Mouse (Mus musculus) heart, embryonic 10.5 days (tissue): ENCODE measurements around the gene Dnase2b. TPM values are rescaled to one million over a fixed set of nuclear protein-coding genes. Genes with fewer than 3 reads are reported as not detected.
A peak's percentile ranks its signal among the peaks of the same experiment; 100 is the strongest.

Experiments used
- DNase-seq: peaks from one replicate; pipeline ENCODE4 v3.0.0-alpha.2; 2017; ENCODE audit warnings: low spot score
- H3K27ac ChIP-seq: fragments of 300-500 bp; sonication (generic); 2 replicates; pipeline ENCODE4 v1.5.1; 2016; ENCODE audit warnings: mild to moderate bottlenecking
- H3K27me3 ChIP-seq: fragments of 300-500 bp; sonication (generic); 2 replicates; pipeline ENCODE4 v1.6.1; 2016; ENCODE audit warnings: mild to moderate bottlenecking; ENCODE audit not compliant: poor library complexity, insufficient read depth, severe bottlenecking
- H3K36me3 ChIP-seq: fragments of 300-500 bp; sonication (generic); 2 replicates; pipeline ENCODE4 v1.6.1; 2016; ENCODE audit warnings: mild to moderate bottlenecking, moderate library complexity
- H3K4me1 ChIP-seq: fragments of 300-500 bp; sonication (generic); 2 replicates; pipeline ENCODE4 v1.6.1; 2016; ENCODE audit warnings: mild to moderate bottlenecking
- H3K4me3 ChIP-seq: fragments of 300-500 bp; sonication (generic); 2 replicates; pipeline ENCODE4 v1.5.1; 2016; ENCODE audit warnings: mild to moderate bottlenecking, moderate library complexity
- H3K9me3 ChIP-seq: fragments of 300-500 bp; sonication (generic); 2 replicates; pipeline ENCODE4 v1.6.1; 2016; ENCODE audit warnings: mild to moderate bottlenecking, moderate library complexity
- WGBS: fragments of 180-500 bp; shearing (Covaris S2); methylation state at CpG from one replicate; pipeline ENCODE4 v1.1.7; 2016; 5-methylcytosine and 5-hydroxymethylcytosine counted together
- polyA plus RNA-seq: library from polyadenylated mRNA; unstranded; fragments of >200 nt; fragmentation: Nextera tagmentation; extraction: Ambion mirVana; gene quantifications from 2 replicates; pipeline ENCODE4 v1.2.1, GENCODE M21; 2016

Dnase2b gene
- polyA plus RNA-seq, 1 experiment from 2014 or later, result not detected

- H3K9me3 ChIP-seq, result no peaks in the 10 kb centered on the region
- H3K27me3 ChIP-seq, result no peaks in the 10 kb centered on the region
- no peak overlapping the region for H3K27ac ChIP-seq
- H3K4me1 ChIP-seq, result no peaks in the 10 kb centered on the region
- no peak overlapping the region for H3K4me3 ChIP-seq
- no peaks in the 10 kb centered on the region for H3K36me3 ChIP-seq
- WGBS, result 77% methylated on average over 3 of the region's 3 CpGs
- no peak for DNase-seq
These were observed 35.2 kb downstream of the Dnase2b start for GRCm38 (mm10) chr3:146580039-146580729.

GRCm38 (mm10) chr3:146577591-146577990, 37.8 kb downstream of the Dnase2b start:
- 73% methylated on average over 2 of the region's 2 CpGs for WGBS
- H3K9me3 ChIP-seq, result no peaks in the 10 kb centered on the region
- H3K4me3 ChIP-seq, result no peak overlapping the region
- no peak overlapping the region for H3K27ac ChIP-seq
- H3K27me3 ChIP-seq, result no peaks in the 10 kb centered on the region
- no peaks in the 10 kb centered on the region for H3K4me1 ChIP-seq
- H3K36me3 ChIP-seq, result no peaks in the 10 kb centered on the region
- no peak for DNase-seq

DNA sequence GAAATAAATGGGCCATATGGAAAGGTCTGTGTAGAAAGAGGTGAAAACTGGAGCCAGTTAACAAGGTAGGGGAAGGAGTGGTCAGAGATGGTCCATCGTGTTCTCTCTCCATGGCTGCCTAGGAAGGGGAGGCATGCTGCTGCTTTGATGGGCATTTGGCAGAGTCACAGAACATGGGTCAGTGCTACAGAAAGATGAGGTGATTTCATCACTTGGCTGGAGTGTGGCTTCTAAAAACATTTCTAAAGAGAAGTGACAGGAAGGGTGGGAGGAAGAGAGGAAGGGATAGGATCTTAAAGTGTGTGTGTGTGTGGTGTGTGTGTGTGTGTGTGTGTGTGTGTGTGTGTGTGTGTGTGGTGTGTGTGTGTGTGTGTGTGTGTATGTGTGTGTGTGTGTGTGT, 44.1 kb downstream of the Dnase2b start:
- H3K27me3 ChIP-seq, result no peaks in the 10 kb centered on the region
- no peaks in the 10 kb centered on the region for H3K36me3 ChIP-seq
- DNase-seq, result no peak
- peaks cover 9% of the 10 kb centered on the region; the same call in 1 of the 2 replicates for H3K4me1 ChIP-seq
- no peak overlapping the region for H3K4me3 ChIP-seq
- WGBS, result 70% methylated on average over 1 of the region's 1 CpGs
- no peaks in the 10 kb centered on the region for H3K9me3 ChIP-seq
- H3K27ac ChIP-seq, result no peak overlapping the region

GRCm38 (mm10) chr3:146570939-146571338, 44.5 kb downstream of the Dnase2b start:
- DNase-seq, result no peak
- WGBS, result 88% methylated on average over 6 of the region's 6 CpGs
- H3K27me3 ChIP-seq, result no peaks in the 10 kb centered on the region
- H3K36me3 ChIP-seq, result no peaks in the 10 kb centered on the region
- H3K4me1 ChIP-seq, result peaks cover 9% of the 10 kb centered on the region; the same call in 1 of the 2 replicates
- H3K27ac ChIP-seq, result no peak overlapping the region
- H3K9me3 ChIP-seq, result no peaks in the 10 kb centered on the region
- no peak overlapping the region for H3K4me3 ChIP-seq

DNA sequence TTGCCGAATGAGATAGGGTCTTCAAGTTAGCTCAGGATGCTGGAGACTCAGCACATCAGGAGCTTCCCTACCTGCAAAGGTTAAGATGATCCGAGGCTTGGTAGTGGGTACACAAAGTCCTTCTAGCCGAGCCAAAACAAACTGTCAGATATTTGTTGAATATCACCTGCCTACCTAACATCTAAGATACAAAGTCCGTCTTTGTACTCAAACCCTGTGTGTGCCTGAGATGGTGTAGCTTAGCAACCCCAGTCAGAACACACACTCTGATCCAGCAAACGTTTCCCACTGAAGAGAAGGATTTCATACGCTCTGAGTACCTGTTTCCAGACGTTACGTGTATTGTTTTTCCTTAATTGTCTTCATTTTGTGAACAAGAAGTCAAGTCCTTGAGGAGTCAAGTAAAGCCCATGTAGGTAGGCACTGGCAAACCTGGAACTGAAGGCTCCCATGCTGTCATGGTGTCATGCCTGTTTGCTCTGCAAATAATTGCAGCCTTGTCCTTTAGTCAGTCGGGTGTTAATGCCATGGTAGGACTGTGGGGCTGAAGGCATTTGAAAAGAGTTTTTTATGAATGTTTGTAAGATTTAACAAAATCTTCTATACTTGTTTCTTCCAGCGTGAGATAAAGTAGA, 45.1 kb downstream of the Dnase2b start, which contains the start of gene Uox:
Gene Uox (plus strand): TSS at position 279 of the 635 bp plus-strand sequence.
- Histone ChIP-seq H3K4me3 (no peak within 1 kb of the TSS), H3K9me3 (no peaks in the 10 kb centered on the region), H3K27ac (no peak within 1 kb of the TSS), H3K27me3 (no peaks in the 10 kb centered on the region), H3K36me3 (no peaks in the 10 kb centered on the region), H3K4me1 (peaks cover 9% of the 10 kb centered on the region; the same call in 1 of the 2 replicates)
- DNase-seq, result no peak
- 83% methylated on average over 10 of the region's 10 CpGs for WGBS

DNA sequence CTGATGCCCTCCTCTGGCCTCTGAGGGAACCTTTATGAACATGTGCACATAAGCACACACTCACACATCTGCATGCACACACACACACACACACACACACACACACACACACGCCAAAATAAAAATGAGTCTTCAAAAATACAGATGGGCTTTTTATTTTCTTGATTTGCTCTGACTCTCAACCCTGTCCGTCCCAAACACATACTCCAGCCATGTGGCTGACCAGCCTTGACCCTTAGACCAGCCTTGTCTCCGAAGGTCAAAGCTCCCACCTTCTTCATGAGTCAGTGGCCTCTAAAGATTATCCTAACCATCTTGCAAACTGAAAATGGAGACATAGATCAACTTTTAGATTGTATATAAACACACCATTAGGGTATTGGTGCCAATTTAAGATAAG, 45.8 kb downstream of the Dnase2b start:
- Histone ChIP-seq H3K4me3 (no peak overlapping the region), H3K4me1 (peaks cover 9% of the 10 kb centered on the region; the same call in 1 of the 2 replicates), H3K36me3 (no peaks in the 10 kb centered on the region), H3K9me3 (no peaks in the 10 kb centered on the region), H3K27ac (no peak overlapping the region), H3K27me3 (no peaks in the 10 kb centered on the region)
- no peak for DNase-seq
- WGBS, result 88% methylated on average over 3 of the region's 3 CpGs

GRCm38 (mm10) chr3:146567884-146568530, 47.4 kb downstream of the Dnase2b start:
- DNase-seq, result no peak
- peaks cover 9% of the 10 kb centered on the region; the same call in 1 of the 2 replicates for H3K4me1 ChIP-seq
- H3K9me3 ChIP-seq, result no peaks in the 10 kb centered on the region
- 58% methylated on average over 9 of the region's 9 CpGs for WGBS
- H3K27ac ChIP-seq, result no peak overlapping the region
- no peaks in the 10 kb centered on the region for H3K36me3 ChIP-seq
- no peaks in the 10 kb centered on the region for H3K27me3 ChIP-seq
- H3K4me3 ChIP-seq, result no peak overlapping the region

- WGBS, result 73% methylated on average over 7 of the region's 7 CpGs
These were observed 48.0 kb downstream of the Dnase2b start for GRCm38 (mm10) chr3:146567366-146567765.

DNA sequence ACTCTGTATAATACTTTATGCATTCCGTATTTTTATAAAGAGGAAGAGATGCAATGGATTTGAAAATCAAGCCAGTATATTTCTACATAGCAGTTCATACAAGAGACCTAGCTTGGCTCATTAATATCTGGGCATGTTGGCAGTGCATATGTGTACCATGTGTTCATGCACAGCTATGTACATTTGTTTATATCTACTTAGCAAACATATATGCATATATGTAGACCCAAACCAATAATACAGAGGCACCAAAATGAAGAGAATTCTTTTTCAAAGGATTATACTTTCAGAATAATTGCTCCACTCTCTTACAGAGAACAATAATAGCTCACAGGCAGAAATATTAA, 50.4 kb downstream of the Dnase2b start:
- H3K4me1 ChIP-seq, result peaks cover 9% of the 10 kb centered on the region; the same call in 1 of the 2 replicates
- no peak for DNase-seq
- no peak overlapping the region for H3K4me3 ChIP-seq
- H3K27me3 ChIP-seq, result no peaks in the 10 kb centered on the region
- H3K27ac ChIP-seq, result no peak overlapping the region
- no peaks in the 10 kb centered on the region for H3K36me3 ChIP-seq
- WGBS, result 78% methylated on average over 1 of the region's 1 CpGs
- no peaks in the 10 kb centered on the region for H3K9me3 ChIP-seq

More at GRCm38 (mm10) chr3:146567366-146567765, 48.0 kb downstream of the Dnase2b start:
- Histone ChIP-seq H3K9me3 (no peaks in the 10 kb centered on the region), H3K27me3 (no peaks in the 10 kb centered on the region), H3K27ac (no peak overlapping the region), H3K36me3 (no peaks in the 10 kb centered on the region), H3K4me3 (no peak overlapping the region), H3K4me1 (peaks cover 9% of the 10 kb centered on the region; the same call in 1 of the 2 replicates)
- no peak for DNase-seq

DNA sequence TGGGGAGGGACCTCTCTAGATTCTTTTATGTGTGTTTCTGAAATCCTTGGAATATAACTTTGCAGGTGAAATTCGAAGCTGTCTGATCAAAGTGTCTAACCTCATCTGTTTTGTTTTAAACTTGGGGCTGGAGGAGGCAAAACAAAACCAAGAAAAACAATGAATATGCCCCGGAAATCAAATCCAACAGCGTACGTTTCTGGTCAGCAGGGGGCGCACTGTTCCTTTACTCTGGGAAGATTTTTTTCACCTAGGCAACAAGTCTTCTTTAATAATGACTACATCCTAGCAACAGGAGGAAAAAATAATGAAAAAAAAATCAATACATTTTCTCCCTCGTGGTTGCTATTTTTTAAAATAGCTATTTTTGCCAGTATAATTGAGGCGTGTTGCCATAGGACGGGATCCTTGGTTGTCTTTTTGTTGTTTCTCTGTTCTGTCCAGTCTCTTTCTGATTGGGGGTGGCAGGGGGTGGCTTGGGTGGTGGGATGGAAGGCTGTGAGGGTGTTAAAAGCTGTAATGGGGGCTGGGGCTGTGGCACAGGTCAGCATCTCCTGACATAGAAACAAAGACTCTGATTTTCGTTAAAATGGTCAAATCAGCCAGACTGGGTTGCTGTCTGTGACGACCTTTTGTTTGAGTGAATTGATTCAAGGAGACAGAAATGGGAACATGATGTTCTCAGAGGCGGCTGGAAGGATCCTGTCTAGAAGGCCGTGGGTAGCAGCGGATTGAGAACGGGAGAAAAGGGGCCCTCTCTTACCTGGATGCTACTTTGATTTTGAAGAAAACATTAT, 50.9 kb downstream of the Dnase2b start:
- Histone ChIP-seq H3K4me1 (peaks cover 9% of the 10 kb centered on the region; the same call in 1 of the 2 replicates), H3K9me3 (no peaks in the 10 kb centered on the region), H3K36me3 (no peaks in the 10 kb centered on the region), H3K27ac (no peak overlapping the region), H3K4me3 (no peak overlapping the region), H3K27me3 (no peaks in the 10 kb centered on the region)
- WGBS, result 40% methylated on average over 14 of the region's 14 CpGs
- DNase-seq, result peak; percentile 81

DNA sequence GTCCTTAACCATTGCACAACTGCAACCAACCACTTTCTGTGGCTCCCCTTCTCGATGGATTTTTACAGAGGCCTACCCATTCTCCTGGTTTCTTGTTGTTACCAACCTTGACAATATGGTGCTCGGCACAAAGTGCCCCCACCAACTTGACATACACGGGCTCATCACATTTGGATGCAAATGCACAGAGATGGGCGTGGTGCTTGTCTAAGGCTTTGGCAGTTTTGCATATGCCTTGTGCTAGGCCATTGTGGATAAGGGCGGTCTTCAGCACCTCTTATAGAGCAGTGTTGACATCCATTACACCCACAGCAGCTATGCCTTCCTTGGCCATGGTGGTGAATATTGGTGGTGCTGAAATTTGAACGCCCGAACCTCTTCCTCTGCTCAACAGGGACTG, 52.5 kb downstream of the Dnase2b start:
- 90% methylated on average over 7 of the region's 7 CpGs for WGBS
- Histone ChIP-seq H3K27ac (no peak overlapping the region), H3K4me1 (peaks cover 7% of the 10 kb centered on the region; the same call in 1 of the 2 replicates), H3K4me3 (no peak overlapping the region), H3K9me3 (no peaks in the 10 kb centered on the region), H3K27me3 (no peaks in the 10 kb centered on the region), H3K36me3 (no peaks in the 10 kb centered on the region)
- DNase-seq, result no peak

GRCm38 (mm10) chr3:146557507-146557906, 57.9 kb downstream of the Dnase2b start:
- no peaks in the 10 kb centered on the region for H3K36me3 ChIP-seq
- no peak overlapping the region for H3K27ac ChIP-seq
- no peak overlapping the region for H3K4me3 ChIP-seq
- DNase-seq, result peak; percentile 71
- WGBS, result 54% methylated on average over 6 of the region's 6 CpGs
- H3K4me1 ChIP-seq, result peaks cover 7% of the 10 kb centered on the region
- H3K27me3 ChIP-seq, result no peaks in the 10 kb centered on the region
- H3K9me3 ChIP-seq, result no peaks in the 10 kb centered on the region
